Mouse (Mus musculus) limb, embryonic 11.5 days (tissue): ENCODE data around the gene Fut1. TPM values are rescaled to one million over a fixed set of nuclear protein-coding genes. Genes with fewer than 3 reads are reported as not detected.

Experiments
- ATAC-seq: fragments of 200-750 bp; cut with Nextera tagmentation; 2 replicates; pipeline ENCODE4 v1.8.0; 2017; ENCODE audit warnings: low read depth; ENCODE audit not compliant: insufficient number of reproducible peaks, low FRiP score, low TSS enrichment
- DNase-seq: peaks from one replicate; pipeline ENCODE4 v3.0.0-alpha.2; 2015; ENCODE audit warnings: low spot score
- H3K27ac ChIP-seq: fragments of 300-500 bp; sonication (generic); replicated peaks from 2 replicates; pipeline ENCODE4 v1.5.1; 2014; ENCODE audit warnings: low read depth, mild to moderate bottlenecking, low read length
- H3K27me3 ChIP-seq: fragments of 300-500 bp; sonication (generic); 2 replicates; pipeline ENCODE4 v1.6.1; 2014; ENCODE audit warnings: mild to moderate bottlenecking, low read length, mixed read lengths; ENCODE audit not compliant: control insufficient read depth, insufficient read depth
- H3K36me3 ChIP-seq: fragments of 300-500 bp; sonication (generic); 2 replicates; pipeline ENCODE4 v1.6.1; 2014; ENCODE audit warnings: mild to moderate bottlenecking, low read length, moderate library complexity, mixed read lengths; ENCODE audit not compliant: control insufficient read depth, insufficient read depth
- H3K4me1 ChIP-seq: fragments of 300-500 bp; sonication (generic); 2 replicates; pipeline ENCODE4 v1.6.1; 2014; ENCODE audit warnings: low read length, mixed read lengths; ENCODE audit not compliant: control insufficient read depth, insufficient read depth
- H3K4me2 ChIP-seq: fragments of 300-500 bp; sonication (generic); 2 replicates; pipeline ENCODE4 v1.6.1; 2014; ENCODE audit warnings: low read depth, mild to moderate bottlenecking, moderate library complexity; ENCODE audit not compliant: severe bottlenecking
- H3K4me3 ChIP-seq: fragments of 300-500 bp; sonication (generic); 2 replicates; pipeline ENCODE4 v1.5.1; 2014; ENCODE audit warnings: low read depth, low read length
- H3K9ac ChIP-seq: fragments of 300-500 bp; sonication (generic); 2 replicates; pipeline ENCODE4 v1.6.1; 2014; ENCODE audit warnings: mild to moderate bottlenecking, low read length
- H3K9me3 ChIP-seq: fragments of 300-500 bp; sonication (generic); 2 replicates; pipeline ENCODE4 v1.6.1; 2016; ENCODE audit warnings: low read length; ENCODE audit not compliant: control insufficient read depth
- WGBS: fragments of 180-500 bp; shearing (Covaris S2); extraction: QIAGEN DNeasy Blood & Tissue Kit; methylation state at CpG from one replicate; pipeline ENCODE4 v1.1.7; 2014; 5-methylcytosine and 5-hydroxymethylcytosine counted together
- polyA plus RNA-seq: library from polyadenylated mRNA; unstranded; fragments of >200 nt; fragmentation: Nextera tagmentation; extraction: Ambion mirVana; gene quantifications from 2 replicates; pipeline ENCODE4 v1.2.1, GENCODE M21; 2014

The Fut1 gene
- polyA plus RNA-seq, 1 experiment from 2014 or later, result 0.07 TPM

GRCm38 (mm10) chr7:45619592-45619991, 2.5 kb downstream of the Fut1 start:
- no peak overlapping the region for H3K4me3 ChIP-seq
- DNase-seq, result no peak
- no peaks in the 10 kb centered on the region for H3K9me3 ChIP-seq
- WGBS, result 89% methylated on average over 5 of the region's 5 CpGs
- H3K4me2 ChIP-seq, result no peak overlapping the region
- no peak for ATAC-seq
- no peak overlapping the region for H3K9ac ChIP-seq
- H3K36me3 ChIP-seq, result no peaks in the 10 kb centered on the region
- H3K4me1 ChIP-seq, result peaks cover 8% of the 10 kb centered on the region; the same call in 1 of the 2 replicates
- no peak overlapping the region for H3K27ac ChIP-seq
- H3K27me3 ChIP-seq, result peaks cover 25% of the 10 kb centered on the region

- no peak within 1 kb of the TSS for H3K27ac ChIP-seq
- no peak within 1 kb of the TSS for H3K9ac ChIP-seq
- no peaks in the 10 kb centered on the region for H3K9me3 ChIP-seq
- DNase-seq (no peak), ATAC-seq (no peak)
- no peaks in the 10 kb centered on the region for H3K36me3 ChIP-seq
- H3K4me3 ChIP-seq, result no peak within 1 kb of the TSS
- peaks cover 19% of the 10 kb centered on the region for H3K27me3 ChIP-seq
- no peak within 1 kb of the TSS for H3K4me2 ChIP-seq
- 0 out of 2 replicates have a peak, but pooled peaks cover 5% of the 10 kb centered on the region for H3K4me1 ChIP-seq
- 30% methylated on average over 9 of the region's 9 CpGs for WGBS
Measured at GRCm38 (mm10) chr7:45621443-45621842, 4.4 kb downstream of the Fut1 start, which contains the start of gene Izumo1. Gene Izumo1 (plus strand): TSS chr7:45621811.

GRCm38 (mm10) chr7:45623507-45623906, 6.4 kb downstream of the Fut1 start:
- Histone ChIP-seq H3K36me3 (no peaks in the 10 kb centered on the region), H3K4me2 (no peak overlapping the region), H3K9ac (no peak overlapping the region), H3K27me3 (peaks cover 16% of the 10 kb centered on the region), H3K4me1 (peaks cover 3% of the 10 kb centered on the region; the same call in 1 of the 2 replicates), H3K9me3 (no peaks in the 10 kb centered on the region), H3K4me3 (no peak overlapping the region), H3K27ac (no peak overlapping the region)
- DNase-seq (no peak), ATAC-seq (no peak)
- 95% methylated on average over 11 of the region's 11 CpGs for WGBS

- DNase-seq (no peak), ATAC-seq (no peak)
- Histone ChIP-seq H3K4me2 (no peak overlapping the region), H3K36me3 (no peaks in the 10 kb centered on the region), H3K9ac (no peak overlapping the region), H3K9me3 (no peaks in the 10 kb centered on the region), H3K4me1 (peaks cover 5% of the 10 kb centered on the region; the same call in 1 of the 2 replicates), H3K27me3 (peaks cover 21% of the 10 kb centered on the region), H3K27ac (no peak overlapping the region), H3K4me3 (no peak overlapping the region)
- 36% methylated on average over 3 of the region's 3 CpGs for WGBS
Measured at GRCm38 (mm10) chr7:45624718-45625117, 7.6 kb downstream of the Fut1 start.

GRCm38 (mm10) chr7:45625481-45625880, 8.4 kb downstream of the Fut1 start:
- no peak overlapping the region for H3K27ac ChIP-seq
- H3K9me3 ChIP-seq, result no peaks in the 10 kb centered on the region
- H3K4me2 ChIP-seq, result no peak overlapping the region
- DNase-seq (no peak), ATAC-seq (no peak)
- WGBS, result 94% methylated on average over 8 of the region's 8 CpGs
- no peaks in the 10 kb centered on the region for H3K36me3 ChIP-seq
- H3K4me3 ChIP-seq, result no peak overlapping the region
- H3K27me3 ChIP-seq, result peaks cover 21% of the 10 kb centered on the region
- peaks cover 5% of the 10 kb centered on the region; the same call in 1 of the 2 replicates for H3K4me1 ChIP-seq
- no peak overlapping the region for H3K9ac ChIP-seq

- 86% methylated on average over 7 of the region's 7 CpGs for WGBS
- peaks cover 21% of the 10 kb centered on the region for H3K27me3 ChIP-seq
- peaks cover 5% of the 10 kb centered on the region; the same call in 1 of the 2 replicates for H3K4me1 ChIP-seq
- no peaks in the 10 kb centered on the region for H3K36me3 ChIP-seq
- no peak overlapping the region for H3K27ac ChIP-seq
- H3K9ac ChIP-seq, result no peak overlapping the region
- no peak overlapping the region for H3K4me2 ChIP-seq
- H3K4me3 ChIP-seq, result no peak overlapping the region
- ATAC-seq (no peak), DNase-seq (no peak)
- no peaks in the 10 kb centered on the region for H3K9me3 ChIP-seq
Measured at GRCm38 (mm10) chr7:45626571-45627076, 9.5 kb downstream of the Fut1 start.

GRCm38 (mm10) chr7:45627261-45627660, 10.2 kb downstream of the Fut1 start, which contains the start of gene Rasip1:
Gene Rasip1 (plus strand): TSS chr7:45627488.
- 79% methylated on average over 9 of the region's 9 CpGs for WGBS
- Histone ChIP-seq H3K27me3 (peaks cover 21% of the 10 kb centered on the region), H3K9ac (peak within 1 kb of the TSS; percentile 72)

GRCm38 (mm10) chr7:45628364-45629294, 11.5 kb downstream of the Fut1 start:
- WGBS, result 1% methylated on average over 99 of the region's 105 CpGs

More at GRCm38 (mm10) chr7:45627261-45627660, 10.2 kb downstream of the Fut1 start, which contains the start of gene Rasip1:
- H3K36me3 ChIP-seq, result no peaks in the 10 kb centered on the region
- no peak for ATAC-seq
- no peak for DNase-seq
- 0 out of 2 replicates have a peak within 1 kb of the TSS, but pooled peaks have one; percentile 26 for H3K27ac ChIP-seq
- H3K4me1 ChIP-seq, result peaks cover 6% of the 10 kb centered on the region
- H3K4me3 ChIP-seq, result peak within 1 kb of the TSS; percentile 51
- no peaks in the 10 kb centered on the region for H3K9me3 ChIP-seq
- H3K4me2 ChIP-seq, result peak within 1 kb of the TSS; percentile 97

More at GRCm38 (mm10) chr7:45628364-45629294, 11.5 kb downstream of the Fut1 start:
- Histone ChIP-seq H3K4me1 (peaks cover 12% of the 10 kb centered on the region), H3K4me3 (peak overlapping the region; percentile 51), H3K27ac (no peak overlapping the region), H3K36me3 (no peaks in the 10 kb centered on the region), H3K4me2 (peak overlapping the region; percentile 97), H3K9me3 (no peaks in the 10 kb centered on the region), H3K9ac (peak overlapping the region; percentile 72), H3K27me3 (peaks cover 25% of the 10 kb centered on the region)
- ATAC-seq (peak; percentile 61), DNase-seq (peak; percentile 93)
